Mouse (Mus musculus) macrophage (primary cell): ENCODE data around the gene Htra3. TPM values are rescaled to one million over a fixed set of nuclear protein-coding genes. Genes with fewer than 3 reads are reported as not detected.

Source experiments
- H3K27ac ChIP-seq: fragments of 350-480 bp; formaldehyde crosslinking; 2 replicates; pipeline ENCODE4 v1.9.0; 2021
- H3K36me3 ChIP-seq: fragments of 350-480 bp; formaldehyde crosslinking; 2 replicates; pipeline ENCODE4 v1.9.0; 2021; ENCODE audit errors: inconsistent target
- H3K4me3 ChIP-seq: fragments of 350-480 bp; formaldehyde crosslinking; 2 replicates; pipeline ENCODE4 v1.9.0; 2021; ENCODE audit errors: inconsistent target
- H3K79me2 ChIP-seq: fragments of 350-480 bp; formaldehyde crosslinking; 2 replicates; pipeline ENCODE4 v1.9.0; 2021; ENCODE audit errors: inconsistent target
- WGBS: methylation state at CpG from one replicate; pipeline ENCODE4 v1.1.7; 2026; ENCODE audit warnings: inconsistent platforms; ENCODE audit not compliant: missing documents; 5-methylcytosine and 5-hydroxymethylcytosine counted together
- polyA plus RNA-seq: library from polyadenylated mRNA; stranded (reverse); fragments of 250-400 nt; gene quantifications from 3 replicates; pipeline ENCODE4 v1.2.4, GENCODE M21; 2018; ENCODE audit warnings: inconsistent platforms

Gene Htra3
- polyA plus RNA-seq, 1 experiment from 2014 or later, result 0.36 TPM

DNA sequence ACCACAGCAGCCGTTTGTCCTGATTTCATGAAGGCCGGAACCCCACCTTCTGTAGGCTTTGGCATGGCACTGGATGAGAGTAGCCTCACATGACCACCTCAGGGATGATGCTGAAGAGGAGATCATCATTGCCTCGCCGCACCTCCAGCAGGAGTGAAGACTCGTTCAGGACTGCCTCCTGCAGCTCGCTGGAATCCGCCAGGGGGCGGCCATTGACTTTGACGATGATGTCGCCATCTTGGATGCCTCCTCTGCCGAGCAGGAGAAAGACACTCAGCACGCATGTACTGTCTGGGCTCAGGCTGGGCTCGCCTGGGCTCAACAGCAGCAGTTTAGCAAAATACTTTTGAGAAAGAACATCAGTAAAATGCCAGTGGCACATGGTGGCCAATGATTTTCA is 26.7 kb downstream of the Htra3 start:
- Histone ChIP-seq H3K79me2 (no peaks in the 10 kb centered on the region), H3K4me3 (no peak overlapping the region), H3K27ac (no peak overlapping the region), H3K36me3 (no peaks in the 10 kb centered on the region)
- WGBS, result 94% methylated on average over 13 of the region's 13 CpGs

DNA sequence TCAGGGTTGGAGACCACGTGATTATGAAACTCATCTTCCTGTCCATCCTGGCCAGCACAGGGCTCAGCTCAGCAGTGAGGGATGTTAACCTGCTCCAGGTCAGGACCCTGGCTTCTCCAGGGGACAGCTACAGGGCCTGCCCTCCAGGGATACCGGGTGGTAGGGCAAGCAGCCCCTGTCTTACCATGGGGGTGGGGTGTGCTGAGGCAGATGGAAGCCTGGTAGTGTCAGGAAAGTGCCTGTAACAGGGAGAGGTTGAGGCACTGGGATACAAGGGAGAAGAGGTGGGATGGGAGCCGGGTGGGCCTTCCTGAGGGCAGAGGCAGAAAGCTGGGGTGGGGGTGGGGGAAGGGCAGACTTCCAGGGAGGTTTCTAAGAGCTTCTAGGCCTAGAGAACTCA is 27.3 kb downstream of the Htra3 start:
- WGBS, result 92% methylated on average over 3 of the region's 3 CpGs
- Histone ChIP-seq H3K79me2 (no peaks in the 10 kb centered on the region), H3K4me3 (no peak overlapping the region), H3K27ac (no peak overlapping the region), H3K36me3 (no peaks in the 10 kb centered on the region)

DNA sequence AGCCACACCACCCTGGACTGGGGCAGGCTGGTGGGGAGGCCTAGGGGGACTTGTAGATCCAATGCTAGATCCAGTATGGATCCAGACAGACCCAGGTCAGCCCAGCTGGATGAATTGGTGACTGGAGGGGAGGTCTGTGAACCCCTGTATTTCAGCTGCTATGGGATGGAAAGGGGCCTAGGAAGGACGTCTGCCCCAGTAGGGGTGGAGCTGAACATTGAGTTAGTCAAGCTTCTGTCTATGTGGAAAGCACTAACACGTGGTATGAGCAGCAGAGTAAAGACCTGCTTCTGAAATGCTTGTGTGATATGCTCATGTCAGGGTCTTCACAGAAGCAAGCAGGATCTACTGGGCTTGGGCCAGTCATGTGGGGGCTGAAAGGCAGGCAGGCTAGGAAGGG is 31.4 kb downstream of the Htra3 start:
- H3K36me3 ChIP-seq, result no peaks in the 10 kb centered on the region
- no peak overlapping the region for H3K27ac ChIP-seq
- H3K79me2 ChIP-seq, result no peaks in the 10 kb centered on the region
- H3K4me3 ChIP-seq, result no peak overlapping the region
- WGBS, result 79% methylated on average over 2 of the region's 2 CpGs

GRCm38 (mm10) chr5:35647562-35647961 is 32.0 kb downstream of the Htra3 start:
- Histone ChIP-seq H3K27ac (no peak overlapping the region), H3K36me3 (no peaks in the 10 kb centered on the region), H3K79me2 (no peaks in the 10 kb centered on the region), H3K4me3 (no peak overlapping the region)
- WGBS, result 35% methylated on average over 4 of the region's 4 CpGs

GRCm38 (mm10) chr5:35646927-35647326 is 32.7 kb downstream of the Htra3 start:
- no peaks in the 10 kb centered on the region for H3K36me3 ChIP-seq
- H3K4me3 ChIP-seq, result no peak overlapping the region
- no peaks in the 10 kb centered on the region for H3K79me2 ChIP-seq
- WGBS, result 100% methylated on average over 1 of the region's 1 CpGs
- H3K27ac ChIP-seq, result no peak overlapping the region

GRCm38 (mm10) chr5:35645938-35646493 is 33.6 kb downstream of the Htra3 start:
- H3K27ac ChIP-seq, result no peak overlapping the region
- no peaks in the 10 kb centered on the region for H3K79me2 ChIP-seq
- no peak overlapping the region for H3K4me3 ChIP-seq
- no peaks in the 10 kb centered on the region for H3K36me3 ChIP-seq
- WGBS, result 83% methylated on average over 6 of the region's 6 CpGs

GRCm38 (mm10) chr5:35644082-35644481 is 35.5 kb downstream of the Htra3 start:
- Histone ChIP-seq H3K27ac (no peak overlapping the region), H3K79me2 (no peaks in the 10 kb centered on the region), H3K36me3 (no peaks in the 10 kb centered on the region), H3K4me3 (no peak overlapping the region)
- WGBS, result 73% methylated on average over 4 of the region's 4 CpGs

DNA sequence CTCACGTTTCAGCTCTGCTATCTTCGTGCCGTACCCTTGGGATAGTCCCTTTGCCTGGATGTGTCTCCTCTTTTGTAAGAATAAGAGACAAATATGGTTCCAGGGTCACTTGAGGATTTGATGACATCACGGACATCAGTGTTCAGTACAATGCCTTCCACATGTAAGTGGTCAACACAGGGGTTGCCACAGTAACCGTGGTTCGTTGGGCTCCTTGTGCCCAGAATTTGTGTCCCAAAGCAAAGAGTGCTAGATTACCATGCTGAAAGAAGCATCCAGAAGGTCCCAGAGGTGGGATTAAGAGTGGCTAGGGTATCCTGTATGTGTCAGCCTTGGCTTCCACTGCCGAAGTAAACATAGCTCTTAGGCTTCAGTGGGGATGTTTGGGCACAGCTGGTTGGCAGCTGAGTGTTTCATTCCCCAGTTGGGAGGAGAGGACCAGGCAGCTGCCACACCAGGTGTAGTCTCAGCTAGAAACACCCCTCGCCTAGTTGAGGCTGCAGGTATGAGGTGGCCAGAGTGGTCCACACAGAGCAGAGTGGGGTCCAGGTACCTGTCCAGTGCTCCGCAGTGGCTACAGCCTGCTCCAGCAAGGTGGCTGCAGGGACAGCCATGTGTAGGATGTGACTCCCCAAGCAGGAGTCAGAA is 36.1 kb downstream of the Htra3 start:
- Histone ChIP-seq H3K79me2 (no peaks in the 10 kb centered on the region), H3K36me3 (no peaks in the 10 kb centered on the region), H3K27ac (no peak overlapping the region), H3K4me3 (no peak overlapping the region)
- 96% methylated on average over 9 of the region's 9 CpGs for WGBS

DNA sequence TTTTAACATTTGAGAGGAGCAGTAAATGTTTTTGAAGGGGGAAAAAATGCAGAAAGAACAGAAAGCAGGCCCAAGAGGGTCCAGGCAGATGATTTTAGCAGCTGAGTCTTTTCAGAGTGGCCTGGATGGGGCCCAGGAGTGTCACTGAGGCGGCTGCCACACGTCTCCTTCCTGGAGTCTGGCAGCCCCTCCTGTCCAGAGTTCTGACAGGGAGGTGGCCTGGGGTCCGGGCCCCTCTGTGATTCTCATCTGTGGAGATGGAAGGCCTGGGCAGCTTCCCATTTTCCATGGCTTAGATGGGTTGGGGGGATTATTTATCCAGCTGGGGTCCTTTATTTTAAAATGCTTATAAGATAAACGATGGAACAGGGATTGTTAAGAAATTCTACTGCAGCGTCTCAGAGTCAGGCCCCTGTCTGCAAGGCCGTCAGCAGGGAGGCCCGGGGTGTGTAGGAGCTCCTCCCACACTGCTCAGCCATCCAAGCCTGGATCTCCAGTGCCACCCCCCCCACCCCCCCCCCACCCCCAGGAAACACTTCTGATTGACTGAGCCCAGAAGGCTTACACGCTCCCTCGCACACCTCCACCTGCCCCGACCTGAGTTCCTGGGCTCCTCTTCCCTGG is 37.5 kb downstream of the Htra3 start:
- Histone ChIP-seq H3K79me2 (no peaks in the 10 kb centered on the region), H3K4me3 (no peak overlapping the region), H3K27ac (no peak overlapping the region), H3K36me3 (no peaks in the 10 kb centered on the region)
- WGBS, result 89% methylated on average over 10 of the region's 10 CpGs

- H3K79me2 ChIP-seq, result no peaks in the 10 kb centered on the region
- no peak overlapping the region for H3K27ac ChIP-seq
- H3K36me3 ChIP-seq, result no peaks in the 10 kb centered on the region
- 87% methylated on average over 2 of the region's 2 CpGs for WGBS
- H3K4me3 ChIP-seq, result no peak overlapping the region
These were observed 43.6 kb downstream of the Htra3 start for GRCm38 (mm10) chr5:35636016-35636415.

DNA sequence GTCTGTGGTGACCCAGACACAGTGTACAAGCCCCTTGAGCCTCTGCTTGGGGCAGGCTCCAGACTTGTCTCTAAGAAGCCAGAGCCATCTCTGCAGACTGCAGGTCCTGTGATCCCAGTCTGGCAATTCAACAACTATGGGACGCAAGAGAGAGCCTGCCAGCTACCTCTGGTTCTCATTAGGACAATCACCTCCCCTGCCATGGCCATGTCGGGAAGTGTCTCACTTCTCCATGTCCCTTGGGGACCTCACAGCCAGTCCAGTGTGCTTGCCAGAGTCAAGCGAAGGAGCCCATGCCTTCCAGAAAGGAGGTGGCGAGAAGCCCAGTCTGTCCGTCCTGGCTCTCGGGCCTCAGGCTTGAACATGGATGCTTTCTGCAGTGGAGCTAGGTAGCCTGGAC is 46.7 kb downstream of the Htra3 start:
- no peak overlapping the region for H3K27ac ChIP-seq

GRCm38 (mm10) chr5:35631755-35632154 is 47.8 kb downstream of the Htra3 start:
- H3K36me3 ChIP-seq, result no peaks in the 10 kb centered on the region
- H3K4me3 ChIP-seq, result no peak overlapping the region
- H3K27ac ChIP-seq, result no peak overlapping the region
- no peaks in the 10 kb centered on the region for H3K79me2 ChIP-seq
- WGBS, result 69% methylated on average over 5 of the region's 5 CpGs

More for the DNA sequence above, 46.7 kb downstream of the Htra3 start:
- 93% methylated on average over 6 of the region's 6 CpGs for WGBS
- no peaks in the 10 kb centered on the region for H3K79me2 ChIP-seq
- no peak overlapping the region for H3K4me3 ChIP-seq
- no peaks in the 10 kb centered on the region for H3K36me3 ChIP-seq

DNA sequence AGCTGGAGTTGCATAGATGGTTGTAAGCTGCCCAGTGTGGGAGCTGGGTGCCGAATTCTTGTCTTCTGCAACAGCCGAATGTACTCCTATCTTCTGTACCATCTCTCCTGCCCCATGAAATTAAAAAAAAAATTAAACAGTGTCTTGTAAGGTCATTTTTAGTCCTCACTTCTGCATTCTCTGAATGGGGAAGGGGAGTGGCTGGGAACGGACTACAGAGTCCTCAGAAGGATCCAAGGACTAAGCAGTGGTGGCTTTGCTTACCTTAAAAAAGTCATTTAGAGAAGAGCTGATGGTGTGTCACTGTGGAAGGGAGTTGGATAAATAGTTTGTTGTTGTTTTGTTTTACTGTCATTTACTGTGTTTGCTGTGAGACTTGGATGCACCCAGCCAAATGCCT is 48.4 kb downstream of the Htra3 start:
- H3K79me2 ChIP-seq, result no peaks in the 10 kb centered on the region
- H3K36me3 ChIP-seq, result no peaks in the 10 kb centered on the region
- 10% methylated on average over 3 of the region's 3 CpGs for WGBS
- no peak overlapping the region for H3K27ac ChIP-seq
- no peak overlapping the region for H3K4me3 ChIP-seq

DNA sequence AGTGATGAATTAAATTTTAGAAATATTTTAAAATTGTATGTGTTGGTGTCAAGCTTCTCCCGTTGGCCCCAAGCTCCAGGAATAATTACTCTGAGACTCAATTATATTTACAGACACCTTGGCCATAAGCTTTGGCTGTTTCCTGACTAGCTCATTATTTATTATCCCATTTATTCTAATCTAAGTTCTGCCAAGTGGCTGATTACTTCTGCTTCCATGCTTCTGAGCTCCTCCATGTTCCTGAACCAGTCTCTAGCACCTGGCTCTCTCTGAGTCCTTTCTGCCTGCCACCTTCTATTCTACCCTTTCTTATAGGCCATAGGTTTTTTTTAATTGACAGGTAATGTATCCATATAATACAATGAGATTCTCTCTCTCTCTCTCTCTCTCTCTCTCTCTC is 48.9 kb downstream of the Htra3 start:
- no peak overlapping the region for H3K4me3 ChIP-seq
- no peaks in the 10 kb centered on the region for H3K36me3 ChIP-seq
- WGBS, result 91% methylated on average over 1 of the region's 1 CpGs
- no peak overlapping the region for H3K27ac ChIP-seq
- no peaks in the 10 kb centered on the region for H3K79me2 ChIP-seq

- Histone ChIP-seq H3K4me3 (no peak overlapping the region), H3K27ac (no peak overlapping the region), H3K79me2 (no peaks in the 10 kb centered on the region), H3K36me3 (no peaks in the 10 kb centered on the region)
These were observed 50.2 kb downstream of the Htra3 start for GRCm38 (mm10) chr5:35629333-35629732.
